Mouse (Mus musculus) intestine, embryonic 14.5 days (tissue): Measurements from ENCODE around the gene Mrpl27. TPM values are rescaled to one million over a fixed set of nuclear protein-coding genes. Genes with fewer than 3 reads are reported as not detected.

Source experiments
- ATAC-seq: fragments of 200-750 bp; cut with Nextera tagmentation; replicated peaks from 2 replicates; pipeline ENCODE4 v1.8.0; 2017; ENCODE audit warnings: low read depth, moderate number of reproducible peaks, moderate TSS enrichment, moderate library complexity; ENCODE audit not compliant: low FRiP score, low TSS enrichment
- DNase-seq: peaks from one replicate; pipeline ENCODE4 v3.0.0-alpha.2; 2018; ENCODE audit warnings: low spot score
- H3K27ac ChIP-seq: fragments of 300-500 bp; sonication (generic); 2 replicates; pipeline ENCODE4 v1.5.1; 2014; ENCODE audit warnings: low read depth, mild to moderate bottlenecking, control low read depth
- H3K27me3 ChIP-seq: fragments of 300-500 bp; sonication (generic); replicated peaks from 2 replicates; pipeline ENCODE4 v1.6.1; 2014; ENCODE audit warnings: low read length, control low read depth; ENCODE audit not compliant: control insufficient read depth, insufficient read depth
- H3K36me3 ChIP-seq: fragments of 300-500 bp; sonication (generic); 2 replicates; pipeline ENCODE4 v1.6.1; 2014; ENCODE audit warnings: low read length, control low read depth; ENCODE audit not compliant: control insufficient read depth, insufficient read depth
- H3K4me1 ChIP-seq: fragments of 300-500 bp; sonication (generic); replicated peaks from 2 replicates; pipeline ENCODE4 v1.6.1; 2014; ENCODE audit warnings: low read length, control low read depth, mixed read lengths; ENCODE audit not compliant: control insufficient read depth, insufficient read depth
- H3K4me2 ChIP-seq: fragments of 300-500 bp; sonication (generic); 2 replicates; pipeline ENCODE4 v1.6.1; 2014; ENCODE audit warnings: low read length
- H3K4me3 ChIP-seq: fragments of 300-500 bp; sonication (generic); 2 replicates; pipeline ENCODE4 v1.5.1; 2014; ENCODE audit warnings: low read depth, low read length, control low read depth, mixed read lengths
- H3K9ac ChIP-seq: fragments of 300-500 bp; sonication (generic); 2 replicates; pipeline ENCODE4 v1.6.1; 2014; ENCODE audit warnings: mild to moderate bottlenecking, low read length
- H3K9me3 ChIP-seq: fragments of 300-500 bp; sonication (generic); 2 replicates; pipeline ENCODE4 v1.6.1; 2016; ENCODE audit warnings: low read length, control low read depth; ENCODE audit not compliant: control insufficient read depth
- WGBS: fragments of 180-500 bp; shearing (Covaris S2); extraction: QIAGEN DNeasy Blood & Tissue Kit; methylation state at CpG from one replicate; pipeline ENCODE4 v1.1.7; 2014; 5-methylcytosine and 5-hydroxymethylcytosine counted together
- polyA plus RNA-seq: library from polyadenylated mRNA; unstranded; fragments of >200 nt; fragmentation: Nextera tagmentation; extraction: Ambion mirVana; gene quantifications from 2 replicates; pipeline ENCODE4 v1.2.1, GENCODE M21; 2014

The Mrpl27 gene
- 137 and 142 TPM in 2 replicates for polyA plus RNA-seq

- peak; percentile 91 for ATAC-seq
- Histone ChIP-seq H3K27ac (peak within 1 kb of the TSS; percentile 92), H3K4me3 (peak within 1 kb of the TSS; percentile 79), H3K9ac (peak within 1 kb of the TSS; percentile 67), H3K27me3 (no peaks in the 10 kb centered on the region), H3K4me2 (peak within 1 kb of the TSS; percentile 94), H3K36me3 (peaks cover 37% of the 10 kb centered on the region), H3K4me1 (peaks cover 8% of the 10 kb centered on the region), H3K9me3 (no peaks in the 10 kb centered on the region)
- peak; percentile 96 for DNase-seq
- 1% methylated on average over 32 of the region's 32 CpGs for WGBS
Measured at GRCm38 (mm10) chr11:94653663-94654436, at the start of gene Mrpl27, which contains the start of gene Eme1. Mrpl27 (plus strand) TSS chr11:94653767. Eme1 (minus strand) TSS chr11:94653964.

- H3K4me2 ChIP-seq = no peak overlapping the region
- no peaks in the 10 kb centered on the region for H3K27me3 ChIP-seq
- DNase-seq (no peak), ATAC-seq (no peak)
- H3K4me1 ChIP-seq = no peaks in the 10 kb centered on the region
- no peak overlapping the region for H3K4me3 ChIP-seq
- no peak overlapping the region for H3K9ac ChIP-seq
- H3K9me3 ChIP-seq = no peaks in the 10 kb centered on the region
- H3K27ac ChIP-seq = no peak overlapping the region
- WGBS = 77% methylated on average over 4 of the region's 4 CpGs
- H3K36me3 ChIP-seq = no peaks in the 10 kb centered on the region
Measured at GRCm38 (mm10) chr11:94610744-94611740, 42.5 kb upstream of the Mrpl27 start.

- WGBS = 71% methylated on average over 4 of the region's 4 CpGs
- no peak overlapping the region for H3K27ac ChIP-seq
- H3K9me3 ChIP-seq = no peaks in the 10 kb centered on the region
- ATAC-seq (no peak), DNase-seq (no peak)
- H3K4me2 ChIP-seq = no peak overlapping the region
- no peaks in the 10 kb centered on the region for H3K27me3 ChIP-seq
- no peaks in the 10 kb centered on the region for H3K4me1 ChIP-seq
- no peak overlapping the region for H3K9ac ChIP-seq
- no peak overlapping the region for H3K4me3 ChIP-seq
- no peaks in the 10 kb centered on the region for H3K36me3 ChIP-seq
Measured at GRCm38 (mm10) chr11:94614603-94615002, 39.0 kb upstream of the Mrpl27 start.

- no peak overlapping the region for H3K27ac ChIP-seq
- DNase-seq (no peak), ATAC-seq (no peak)
- H3K4me3 ChIP-seq = no peak overlapping the region
- H3K9ac ChIP-seq = no peak overlapping the region
- H3K4me2 ChIP-seq = no peak overlapping the region
- H3K36me3 ChIP-seq = no peaks in the 10 kb centered on the region
- no peaks in the 10 kb centered on the region for H3K9me3 ChIP-seq
- no peaks in the 10 kb centered on the region for H3K27me3 ChIP-seq
- no peaks in the 10 kb centered on the region for H3K4me1 ChIP-seq
- 36% methylated on average over 4 of the region's 4 CpGs for WGBS
Measured at GRCm38 (mm10) chr11:94615494-94615893, 38.1 kb upstream of the Mrpl27 start.

GRCm38 (mm10) chr11:94617646-94618045 is 35.9 kb upstream of the Mrpl27 start:
- no peak for ATAC-seq
- WGBS = 94% methylated on average over 2 of the region's 2 CpGs
- Histone ChIP-seq H3K4me2 (no peak overlapping the region), H3K4me1 (no peaks in the 10 kb centered on the region), H3K9me3 (no peaks in the 10 kb centered on the region), H3K9ac (no peak overlapping the region), H3K27ac (no peak overlapping the region), H3K27me3 (no peaks in the 10 kb centered on the region), H3K36me3 (no peaks in the 10 kb centered on the region), H3K4me3 (no peak overlapping the region)
- no peak for DNase-seq

GRCm38 (mm10) chr11:94620766-94621457 is 32.7 kb upstream of the Mrpl27 start:
- H3K27me3 ChIP-seq = no peaks in the 10 kb centered on the region
- DNase-seq (no peak), ATAC-seq (no peak)
- no peak overlapping the region for H3K4me3 ChIP-seq
- H3K4me1 ChIP-seq = no peaks in the 10 kb centered on the region
- H3K9ac ChIP-seq = no peak overlapping the region
- no peaks in the 10 kb centered on the region for H3K9me3 ChIP-seq
- no peak overlapping the region for H3K27ac ChIP-seq
- WGBS = 66% methylated on average over 6 of the region's 6 CpGs
- no peaks in the 10 kb centered on the region for H3K36me3 ChIP-seq
- H3K4me2 ChIP-seq = no peak overlapping the region

- H3K4me2 ChIP-seq = no peak overlapping the region
- H3K36me3 ChIP-seq = no peaks in the 10 kb centered on the region
- H3K27ac ChIP-seq = no peak overlapping the region
- H3K9ac ChIP-seq = no peak overlapping the region
- no peaks in the 10 kb centered on the region for H3K4me1 ChIP-seq
- H3K9me3 ChIP-seq = no peaks in the 10 kb centered on the region
- H3K4me3 ChIP-seq = no peak overlapping the region
- no peak for ATAC-seq
- no peaks in the 10 kb centered on the region for H3K27me3 ChIP-seq
- no peak for DNase-seq
Measured at GRCm38 (mm10) chr11:94621458-94621852, 32.1 kb upstream of the Mrpl27 start.

- Histone ChIP-seq H3K4me1 (no peaks in the 10 kb centered on the region), H3K9ac (no peak overlapping the region), H3K27me3 (no peaks in the 10 kb centered on the region), H3K4me3 (no peak overlapping the region), H3K27ac (no peak overlapping the region), H3K4me2 (no peak overlapping the region), H3K36me3 (no peaks in the 10 kb centered on the region), H3K9me3 (no peaks in the 10 kb centered on the region)
- no peak for ATAC-seq
- WGBS = 77% methylated on average over 2 of the region's 2 CpGs
- no peak for DNase-seq
Measured at GRCm38 (mm10) chr11:94622162-94622561, 31.4 kb upstream of the Mrpl27 start.
